Mouse (Mus musculus) v-Abl transformed pro-B cells (cell line): Measurements from ENCODE around the gene Wnt9b.

ENCODE experiments used
- in situ Hi-C, 2 experiments: fragments of 400-800 bp; cut with MboI; formaldehyde crosslinking; loops; one replicate each; pipeline ENCODE4 v1.15.1; 2025; ENCODE audit not compliant: unreplicated experiment in 2 of 2

The Wnt9b gene

GRCm38 (mm10) chr11:103688271-103688979 lies 61.2 kb downstream of the Wnt9b start:
- in situ Hi-C loops: loop anchor here in 1 of 2 experiments (25.0 kb wide), 1 partner anchor 576 kb away; the partner anchor contains the start of genes Acbd4, Hexim1 and Plcd3

GRCm38 (mm10) chr11:103686706-103687105 lies 62.9 kb downstream of the Wnt9b start:
- in situ Hi-C loops: loop anchor here in 1 of 2 experiments (25.0 kb wide), 1 partner anchor 574 kb away; the partner anchor contains the start of genes Acbd4, Hexim1 and Plcd3

GRCm38 (mm10) chr11:103685261-103685736 lies 64.3 kb downstream of the Wnt9b start:
- in situ Hi-C loops: loop anchor here in 1 of 2 experiments (25.0 kb wide), 1 partner anchor 573 kb away; the partner anchor contains the start of genes Acbd4, Hexim1 and Plcd3

- in situ Hi-C loops: loop anchor here in 1 of 2 experiments (25.0 kb wide), 1 partner anchor 572 kb away; the partner anchor contains the start of genes Acbd4, Hexim1 and Plcd3
Observed at GRCm38 (mm10) chr11:103683667-103684334, 65.8 kb downstream of the Wnt9b start.
